Mouse (Mus musculus): ENCODE results near the gene Bsn. TPM values are rescaled to one million over a fixed set of nuclear protein-coding genes. Genes with fewer than 3 reads are reported as not detected.

Bsn gene
- polyA plus RNA-seq, 1 experiment from 2014 or later = 7.0 TPM

DNA sequence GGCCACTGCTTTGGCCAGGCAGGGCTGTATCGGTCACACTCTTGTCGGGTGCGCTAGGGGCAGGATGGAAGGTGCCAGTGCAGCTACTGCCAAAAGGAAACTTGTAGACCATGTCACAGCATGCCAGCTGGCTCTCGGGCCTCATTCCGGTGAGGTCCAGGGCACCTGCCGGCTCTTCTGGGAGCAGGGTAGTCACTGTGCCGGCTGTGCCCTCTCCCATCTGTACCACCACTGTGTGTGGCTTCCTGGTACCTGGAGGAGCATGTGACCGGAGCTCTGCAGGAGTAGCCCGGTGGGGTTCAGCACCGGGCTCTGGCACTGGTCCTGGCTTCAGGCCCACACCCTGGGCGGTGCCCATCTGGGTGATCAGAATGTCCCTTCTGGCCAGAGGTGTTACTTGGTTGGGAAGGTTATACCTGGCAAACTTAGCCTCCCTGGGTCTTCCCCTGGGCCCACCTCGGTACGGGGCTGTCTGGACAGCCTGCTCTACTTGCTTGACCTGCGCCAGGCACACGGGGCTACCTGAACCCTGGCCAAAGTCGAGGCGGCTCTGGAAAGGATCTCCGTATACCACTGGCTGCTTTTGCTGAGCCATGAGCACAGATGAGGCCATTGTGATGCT is 77.4 kb downstream of the Bsn start:
- no peak for ATAC-seq (ENCODE audit: low read depth)
- H3K4me3 ChIP-seq = no peak overlapping the region
- H3K9ac ChIP-seq = no peak overlapping the region
- H3K36me3 ChIP-seq = peaks cover 92% of the 10 kb centered on the region
- no peak overlapping the region for H3K4me2 ChIP-seq
- WGBS = 95% methylated on average over 18 of the region's 18 CpGs
- peaks cover 9% of the 10 kb centered on the region for H3K4me1 ChIP-seq (replicated peaks)
- no peaks in the 10 kb centered on the region for H3K27me3 ChIP-seq
- no peaks in the 10 kb centered on the region for H3K9me3 ChIP-seq
- no peak overlapping the region for H3K27ac ChIP-seq (replicated peaks)

DNA sequence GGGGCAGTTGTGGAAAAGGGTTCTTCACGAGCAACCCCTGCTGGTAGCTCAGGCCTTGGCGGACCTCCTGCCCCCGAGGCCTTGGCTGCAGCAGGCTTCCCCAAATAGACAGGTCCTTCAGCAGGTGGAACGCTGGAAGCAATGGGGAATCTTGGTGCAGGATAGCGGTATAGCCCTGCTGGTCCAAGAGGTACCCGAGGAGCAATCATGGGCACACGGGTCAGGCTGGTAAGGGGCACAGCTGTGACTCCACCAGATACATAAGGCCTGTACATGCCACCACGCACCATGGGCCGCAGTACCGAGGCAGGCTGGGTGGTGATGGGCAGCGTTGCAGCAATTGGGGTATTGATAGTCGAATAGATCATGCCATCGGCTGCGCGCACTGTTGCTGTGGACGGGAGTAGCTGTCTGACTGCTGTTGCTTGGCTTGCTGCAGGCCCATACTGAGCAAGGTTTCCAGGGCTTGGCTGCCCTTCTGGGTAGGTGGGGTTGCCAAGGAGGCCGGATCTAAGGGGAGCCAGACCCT is 78.5 kb downstream of the Bsn start:
- Histone ChIP-seq H3K9ac (0 out of 2 replicates have a peak overlapping the region, but pooled peaks have one; percentile 38), H3K27me3 (no peaks in the 10 kb centered on the region), H3K4me1 (replicated peaks) (peaks cover 9% of the 10 kb centered on the region), H3K9me3 (no peaks in the 10 kb centered on the region), H3K36me3 (peaks cover 94% of the 10 kb centered on the region), H3K4me2 (peak overlapping the region; percentile 46), H3K4me3 (no peak overlapping the region), H3K27ac (replicated peaks) (0 out of 2 replicates have a peak overlapping the region, but pooled peaks have one; percentile 13)
- no peak for ATAC-seq (ENCODE audit: low read depth)
- 75% methylated on average over 17 of the region's 17 CpGs for WGBS

DNA sequence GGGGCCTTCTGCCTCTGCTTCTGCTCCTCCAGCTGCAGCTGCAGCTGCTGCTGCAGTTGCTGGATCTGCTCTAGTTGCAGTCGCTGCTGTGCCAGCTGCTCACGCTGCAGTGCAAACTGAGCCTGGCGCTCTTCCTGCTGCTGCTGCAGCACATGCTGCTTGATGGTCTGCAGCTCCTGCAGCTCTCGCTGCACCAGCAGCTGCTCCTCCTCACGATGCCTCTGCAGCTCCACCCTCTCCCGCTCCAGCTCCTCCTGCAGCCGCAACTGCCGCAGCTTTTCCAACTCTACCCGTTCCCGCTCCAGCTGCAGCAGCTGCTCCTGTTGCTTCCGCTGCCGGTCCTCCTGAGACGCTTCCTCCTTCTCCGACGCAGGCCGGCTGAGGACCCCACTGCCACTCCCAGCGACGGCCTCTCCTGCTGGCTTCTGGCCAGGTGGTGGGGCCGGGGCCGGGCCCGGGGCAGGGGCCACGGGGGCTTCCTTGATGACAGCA is 79.0 kb downstream of the Bsn start:
- no peak for ATAC-seq (ENCODE audit: low read depth)
- peak overlapping the region; percentile 46 for H3K4me2 ChIP-seq
- H3K36me3 ChIP-seq = peaks cover 94% of the 10 kb centered on the region
- H3K27ac ChIP-seq (replicated peaks) = 0 out of 2 replicates have a peak overlapping the region, but pooled peaks have one; percentile 13
- 22% methylated on average over 22 of the region's 22 CpGs for WGBS
- H3K9ac ChIP-seq = peak overlapping the region; percentile 38; the same call in 1 of the 2 replicates
- peaks cover 9% of the 10 kb centered on the region for H3K4me1 ChIP-seq (replicated peaks)
- H3K9me3 ChIP-seq = no peaks in the 10 kb centered on the region
- peak overlapping the region; percentile 14; the same call in 1 of the 2 replicates for H3K4me3 ChIP-seq
- no peaks in the 10 kb centered on the region for H3K27me3 ChIP-seq

DNA sequence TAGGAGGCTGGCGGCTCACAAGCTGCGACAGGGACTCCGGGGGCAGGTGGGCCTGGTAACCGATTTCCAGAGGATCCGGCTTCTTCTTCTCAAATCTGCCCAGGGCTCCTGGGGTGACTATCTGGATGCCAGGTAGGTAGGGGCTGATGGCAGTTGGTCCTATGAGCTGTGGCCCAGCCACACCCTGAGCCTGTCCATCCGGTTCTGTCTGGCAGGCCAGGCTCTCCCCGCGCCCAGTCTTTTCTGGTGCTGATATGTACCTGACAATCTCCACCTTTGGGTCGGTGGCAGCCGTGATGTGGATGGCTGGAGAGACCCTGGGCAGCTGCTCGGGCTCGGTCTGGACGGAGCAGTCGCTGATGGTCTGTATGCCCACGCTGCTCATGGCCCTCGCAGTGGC is 80.0 kb downstream of the Bsn start:
- Histone ChIP-seq H3K4me2 (no peak overlapping the region), H3K36me3 (peaks cover 92% of the 10 kb centered on the region), H3K9ac (no peak overlapping the region), H3K27ac (replicated peaks) (no peak overlapping the region), H3K27me3 (no peaks in the 10 kb centered on the region), H3K9me3 (no peaks in the 10 kb centered on the region), H3K4me3 (no peak overlapping the region), H3K4me1 (replicated peaks) (peaks cover 17% of the 10 kb centered on the region)
- no peak for ATAC-seq (ENCODE audit: low read depth)
- 88% methylated on average over 16 of the region's 16 CpGs for WGBS

DNA sequence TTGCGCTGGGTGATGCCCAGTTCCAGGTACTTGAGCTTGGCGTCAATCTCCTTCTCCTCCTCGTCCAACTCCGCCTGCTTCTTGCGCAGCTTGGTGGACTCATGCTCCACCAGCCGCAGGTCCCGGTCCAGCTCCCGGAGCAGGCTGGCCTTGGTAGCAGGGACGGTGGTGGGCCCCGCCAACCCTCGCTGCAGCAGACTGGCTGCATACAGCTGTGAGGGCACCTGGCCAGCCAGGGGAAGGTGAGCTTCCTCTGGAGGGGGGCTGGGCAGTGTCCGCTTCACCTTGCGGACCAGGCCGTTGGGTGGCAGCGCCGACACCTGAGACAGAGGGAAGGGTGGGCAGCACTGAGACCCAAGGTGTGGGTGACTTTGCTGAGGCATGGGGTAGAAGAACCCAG is 82.3 kb downstream of the Bsn start:
- no peak for ATAC-seq (ENCODE audit: low read depth)
- Histone ChIP-seq H3K4me2 (no peak overlapping the region), H3K27ac (replicated peaks) (no peak overlapping the region), H3K9ac (no peak overlapping the region), H3K4me1 (replicated peaks) (peaks cover 26% of the 10 kb centered on the region), H3K9me3 (no peaks in the 10 kb centered on the region), H3K27me3 (no peaks in the 10 kb centered on the region), H3K4me3 (no peak overlapping the region), H3K36me3 (peaks cover 91% of the 10 kb centered on the region)
- 91% methylated on average over 16 of the region's 16 CpGs for WGBS

DNA sequence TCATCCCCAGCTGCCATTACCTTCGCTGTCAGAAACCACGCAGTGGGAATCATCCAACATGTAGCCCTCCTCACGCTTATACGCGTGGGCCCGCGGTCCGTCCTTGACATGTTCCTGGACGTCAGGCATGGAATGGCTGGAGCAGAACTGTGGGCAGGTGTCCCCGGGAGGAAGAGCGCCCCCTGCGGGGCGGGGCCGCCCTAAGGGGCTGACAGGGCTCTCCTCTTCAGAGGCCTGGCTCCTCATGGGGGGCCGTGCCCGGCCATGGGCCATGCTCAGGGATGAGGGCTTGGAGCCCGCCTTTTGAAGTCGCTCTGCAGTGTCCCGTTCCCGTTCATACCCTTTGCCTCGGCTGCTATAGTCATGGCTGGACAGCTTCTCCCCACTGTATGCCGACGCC is 84.1 kb downstream of the Bsn start:
- no peaks in the 10 kb centered on the region for H3K27me3 ChIP-seq
- no peak overlapping the region for H3K27ac ChIP-seq (replicated peaks)
- H3K9ac ChIP-seq = 0 out of 2 replicates have a peak overlapping the region, but pooled peaks have one; percentile 43
- H3K4me1 ChIP-seq (replicated peaks) = peaks cover 22% of the 10 kb centered on the region
- WGBS = 90% methylated on average over 21 of the region's 23 CpGs
- H3K36me3 ChIP-seq = peaks cover 90% of the 10 kb centered on the region
- H3K4me3 ChIP-seq = no peak overlapping the region
- no peak for ATAC-seq (ENCODE audit: low read depth)
- H3K9me3 ChIP-seq = no peaks in the 10 kb centered on the region
- H3K4me2 ChIP-seq = no peak overlapping the region

DNA sequence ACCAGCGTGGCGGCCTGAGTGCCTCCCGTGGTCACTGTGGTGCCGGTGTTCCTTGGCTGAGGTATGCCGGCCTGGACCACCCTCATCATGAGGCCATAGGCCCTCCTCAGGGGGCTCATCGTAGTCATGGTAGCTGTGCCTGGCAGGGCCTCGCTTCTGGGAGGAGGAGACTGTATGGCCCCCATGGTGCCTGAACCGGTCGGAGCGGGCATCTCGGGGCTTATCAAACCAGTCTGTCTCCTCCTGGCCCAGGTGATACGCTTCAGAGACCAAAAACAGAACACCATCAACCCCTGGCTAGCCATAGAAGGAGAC is 84.7 kb downstream of the Bsn start:
- 76% methylated on average over 12 of the region's 12 CpGs for WGBS
- H3K4me3 ChIP-seq = no peak overlapping the region
- ATAC-seq (ENCODE audit: low read depth) = peak; percentile 9; the same call in 1 of the 2 replicates
- H3K4me2 ChIP-seq = no peak overlapping the region
- H3K9me3 ChIP-seq = no peaks in the 10 kb centered on the region
- H3K27me3 ChIP-seq = no peaks in the 10 kb centered on the region
- peak overlapping the region; percentile 54; the same call in 1 of the 2 replicates for H3K27ac ChIP-seq (replicated peaks)
- H3K4me1 ChIP-seq (replicated peaks) = peaks cover 17% of the 10 kb centered on the region
- peaks cover 90% of the 10 kb centered on the region for H3K36me3 ChIP-seq
- H3K9ac ChIP-seq = peak overlapping the region; percentile 43; the same call in 1 of the 2 replicates

DNA sequence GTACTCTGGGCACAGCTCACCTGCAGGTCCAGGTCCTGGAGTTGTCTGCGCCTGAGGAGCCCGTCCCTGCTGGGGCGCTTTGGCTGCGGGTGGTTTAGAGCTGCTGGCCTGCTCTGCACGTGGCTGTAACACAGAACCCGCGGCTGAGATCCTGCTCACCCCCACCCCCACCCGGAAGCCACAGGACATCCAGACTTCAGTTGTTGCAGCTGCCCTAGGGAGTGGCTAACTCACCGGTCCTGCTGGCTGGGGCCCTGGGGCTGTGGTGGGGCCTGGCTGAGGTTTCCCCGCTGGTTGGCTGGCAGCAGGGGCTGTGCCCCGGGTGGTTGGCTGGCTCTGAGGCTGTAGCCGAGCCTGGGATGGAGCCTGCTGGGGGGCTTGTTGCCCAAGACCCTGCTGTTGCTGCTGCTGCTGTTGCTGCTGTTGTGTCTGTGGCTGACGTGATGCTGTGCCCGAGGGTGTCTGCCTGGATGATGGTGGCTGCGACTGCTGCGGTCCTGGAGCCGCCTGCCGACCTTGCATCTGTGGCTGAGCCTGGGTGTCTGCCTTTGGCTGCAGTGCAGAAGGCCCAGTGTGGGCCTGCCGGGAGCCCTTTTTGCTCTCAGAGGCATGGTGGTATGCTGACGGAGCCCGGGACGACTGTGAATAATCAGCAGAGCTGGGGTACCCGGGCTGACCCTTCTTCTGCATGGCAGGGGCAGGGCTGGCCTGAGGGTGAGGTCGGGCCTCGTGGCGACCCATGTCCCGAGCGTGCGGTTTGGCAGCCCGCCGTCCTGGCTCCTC is 85.2 kb downstream of the Bsn start:
- peak; percentile 29; the same call in 1 of the 2 replicates for ATAC-seq (ENCODE audit: low read depth)
- peak overlapping the region; percentile 54; the same call in 1 of the 2 replicates for H3K27ac ChIP-seq (replicated peaks)

DNA sequence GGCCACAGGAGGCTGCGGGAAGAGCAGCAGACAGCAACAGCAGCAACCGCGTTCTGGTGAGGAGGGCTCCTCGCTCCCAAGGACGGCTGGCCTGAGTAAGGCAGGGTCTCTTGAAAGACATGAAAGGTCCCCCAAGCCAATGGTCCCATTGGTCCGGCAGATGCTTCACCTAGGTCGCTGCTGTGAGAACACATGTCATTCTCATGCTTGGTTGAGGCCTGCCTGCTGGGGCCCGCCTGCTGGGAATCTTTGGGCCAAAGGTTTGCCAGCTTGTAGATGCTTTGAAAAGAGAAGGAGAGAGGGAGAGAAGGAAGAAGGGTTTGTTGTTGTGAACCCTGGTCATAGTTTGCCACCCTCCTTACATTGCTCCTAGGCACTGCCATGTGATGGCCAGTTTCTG is 90.6 kb downstream of the Bsn start:
- H3K4me3 ChIP-seq = no peak overlapping the region
- H3K27ac ChIP-seq (replicated peaks) = no peak overlapping the region
- ATAC-seq (ENCODE audit: low read depth) = no peak
- no peaks in the 10 kb centered on the region for H3K27me3 ChIP-seq
- H3K9ac ChIP-seq = no peak overlapping the region
- no peaks in the 10 kb centered on the region for H3K9me3 ChIP-seq
- no peak overlapping the region for H3K4me2 ChIP-seq
- peaks cover 62% of the 10 kb centered on the region for H3K36me3 ChIP-seq
- H3K4me1 ChIP-seq (replicated peaks) = peaks cover 21% of the 10 kb centered on the region
- WGBS = 84% methylated on average over 8 of the region's 8 CpGs

More for the DNA sequence above, 85.2 kb downstream of the Bsn start:
- no peaks in the 10 kb centered on the region for H3K9me3 ChIP-seq
- 36% methylated on average over 31 of the region's 31 CpGs for WGBS
- H3K4me1 ChIP-seq (replicated peaks) = peaks cover 17% of the 10 kb centered on the region
- H3K4me2 ChIP-seq = no peak overlapping the region
- peak overlapping the region; percentile 43 for H3K9ac ChIP-seq
- peaks cover 86% of the 10 kb centered on the region for H3K36me3 ChIP-seq
- no peak overlapping the region for H3K4me3 ChIP-seq
- no peaks in the 10 kb centered on the region for H3K27me3 ChIP-seq

DNA sequence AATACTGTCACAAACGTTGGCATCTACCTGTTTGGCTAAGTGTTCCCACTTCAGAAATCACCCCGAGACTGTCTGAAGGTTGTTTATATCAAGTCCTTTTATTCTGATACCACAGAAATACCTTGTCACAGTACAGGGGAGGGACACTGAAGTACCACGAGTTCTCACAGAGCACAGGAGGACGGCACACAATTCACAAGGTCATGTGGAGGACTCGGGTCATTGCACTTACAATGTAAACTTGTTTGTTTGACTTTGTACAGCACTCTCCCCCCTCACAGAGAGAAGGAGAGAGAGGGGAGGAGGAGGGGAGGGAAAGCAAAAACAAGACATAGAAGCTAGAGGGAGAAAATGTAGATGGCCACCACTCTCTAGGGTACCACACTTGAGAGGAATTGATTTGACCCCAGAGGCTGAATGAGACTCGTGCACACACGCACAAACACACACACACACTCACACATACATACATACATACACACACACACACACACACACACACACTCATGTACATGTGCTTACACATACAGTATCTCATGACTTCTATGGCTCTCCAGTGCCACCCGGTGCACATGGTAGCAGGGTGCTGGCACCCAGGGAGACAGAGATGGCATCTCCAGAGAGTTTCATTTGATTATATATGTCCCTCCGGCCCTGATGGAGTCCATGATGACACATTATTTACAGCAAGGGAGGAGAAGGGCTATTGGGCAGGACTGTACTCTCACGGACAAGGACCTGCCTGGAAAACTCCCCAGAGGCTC is 94.1 kb downstream of the Bsn start:
- Histone ChIP-seq H3K36me3 (peaks cover 47% of the 10 kb centered on the region), H3K27me3 (no peaks in the 10 kb centered on the region), H3K9me3 (no peaks in the 10 kb centered on the region), H3K4me2 (no peak overlapping the region), H3K4me3 (no peak overlapping the region), H3K27ac (replicated peaks) (no peak overlapping the region), H3K4me1 (replicated peaks) (peaks cover 34% of the 10 kb centered on the region), H3K9ac (peak overlapping the region; percentile 26; the same call in 1 of the 2 replicates)
- ATAC-seq (ENCODE audit: low read depth) = no peak
- 63% methylated on average over 10 of the region's 10 CpGs for WGBS

DNA sequence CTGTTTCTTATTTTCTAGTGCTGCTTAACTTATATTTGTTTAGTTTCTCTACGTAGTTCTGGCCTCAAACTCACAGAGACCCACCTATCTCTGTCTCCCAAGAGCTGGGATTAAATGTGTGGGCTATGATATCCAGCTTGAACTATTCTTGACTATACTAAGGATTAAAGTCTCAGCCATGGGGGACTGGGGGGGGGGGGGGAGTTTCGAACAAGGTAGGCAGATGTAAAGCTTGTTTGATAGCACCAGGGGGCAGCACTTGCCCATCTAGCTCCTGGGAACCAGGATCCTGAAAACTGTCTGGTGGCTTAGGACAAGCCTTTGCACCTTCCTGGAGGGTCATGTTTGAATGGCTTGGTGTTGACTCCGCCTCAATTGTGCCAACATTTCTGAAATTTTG is 94.7 kb downstream of the Bsn start:
- no peak overlapping the region for H3K27ac ChIP-seq (replicated peaks)
- no peaks in the 10 kb centered on the region for H3K27me3 ChIP-seq
- peaks cover 47% of the 10 kb centered on the region for H3K36me3 ChIP-seq
- ATAC-seq (ENCODE audit: low read depth) = no peak
- peaks cover 34% of the 10 kb centered on the region for H3K4me1 ChIP-seq (replicated peaks)
- 8% methylated on average over 3 of the region's 3 CpGs for WGBS
- H3K9me3 ChIP-seq = no peaks in the 10 kb centered on the region
- peak overlapping the region; percentile 77 for H3K4me3 ChIP-seq
- peak overlapping the region; percentile 91 for H3K4me2 ChIP-seq
- 0 out of 2 replicates have a peak overlapping the region, but pooled peaks have one; percentile 87 for H3K9ac ChIP-seq
